Mouse (Mus musculus): Measurements from ENCODE around the gene Mab21l1.

Mab21l1 gene

DNA sequence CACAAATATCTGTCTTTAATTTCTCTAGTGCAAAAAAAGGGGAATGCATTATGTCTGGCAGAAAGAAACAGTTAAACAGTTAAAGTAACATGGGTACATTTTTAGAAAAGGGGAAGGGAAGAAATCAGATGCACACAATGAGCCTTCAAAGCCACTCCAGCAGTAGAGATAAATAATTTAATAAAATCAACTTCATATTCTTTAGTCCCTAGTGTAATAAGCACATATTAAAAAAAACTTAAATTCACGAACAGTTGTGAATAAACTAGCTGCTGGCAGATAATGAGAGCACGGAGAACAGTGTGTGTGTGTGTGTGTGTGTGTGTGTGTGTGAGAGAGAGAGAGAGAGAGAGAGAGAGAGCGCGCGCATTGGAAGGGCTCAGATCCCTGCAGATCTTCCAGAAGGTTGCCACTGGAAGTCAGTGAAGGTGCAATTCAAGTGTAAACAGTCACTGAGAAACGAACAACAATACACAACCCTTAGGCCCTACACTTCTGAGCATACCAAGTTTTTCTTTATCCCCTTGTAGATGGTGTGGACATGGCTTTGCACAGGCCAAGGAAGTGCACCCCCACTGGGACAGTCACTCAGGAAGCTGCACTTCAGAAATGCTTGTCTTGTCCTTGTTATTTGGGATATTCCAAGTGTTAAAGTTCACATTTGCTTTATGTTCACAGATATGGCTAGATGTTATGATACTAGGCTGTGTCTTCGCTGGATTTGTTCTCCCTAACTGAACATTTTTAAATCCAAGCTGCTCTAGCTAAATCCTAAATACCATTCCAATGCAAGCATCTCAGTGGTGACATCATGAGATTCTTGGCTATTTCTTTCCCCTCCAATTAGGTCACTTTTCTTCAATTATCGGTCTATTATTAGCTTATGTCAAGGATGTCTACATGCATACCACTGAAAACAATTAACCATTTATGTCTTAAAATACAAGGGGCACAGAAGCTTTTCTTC, 3.3 kb upstream of the Mab21l1 start:
- DNase-seq (ENCODE audit: low spot score in 2 of 2) = no peak

DNA sequence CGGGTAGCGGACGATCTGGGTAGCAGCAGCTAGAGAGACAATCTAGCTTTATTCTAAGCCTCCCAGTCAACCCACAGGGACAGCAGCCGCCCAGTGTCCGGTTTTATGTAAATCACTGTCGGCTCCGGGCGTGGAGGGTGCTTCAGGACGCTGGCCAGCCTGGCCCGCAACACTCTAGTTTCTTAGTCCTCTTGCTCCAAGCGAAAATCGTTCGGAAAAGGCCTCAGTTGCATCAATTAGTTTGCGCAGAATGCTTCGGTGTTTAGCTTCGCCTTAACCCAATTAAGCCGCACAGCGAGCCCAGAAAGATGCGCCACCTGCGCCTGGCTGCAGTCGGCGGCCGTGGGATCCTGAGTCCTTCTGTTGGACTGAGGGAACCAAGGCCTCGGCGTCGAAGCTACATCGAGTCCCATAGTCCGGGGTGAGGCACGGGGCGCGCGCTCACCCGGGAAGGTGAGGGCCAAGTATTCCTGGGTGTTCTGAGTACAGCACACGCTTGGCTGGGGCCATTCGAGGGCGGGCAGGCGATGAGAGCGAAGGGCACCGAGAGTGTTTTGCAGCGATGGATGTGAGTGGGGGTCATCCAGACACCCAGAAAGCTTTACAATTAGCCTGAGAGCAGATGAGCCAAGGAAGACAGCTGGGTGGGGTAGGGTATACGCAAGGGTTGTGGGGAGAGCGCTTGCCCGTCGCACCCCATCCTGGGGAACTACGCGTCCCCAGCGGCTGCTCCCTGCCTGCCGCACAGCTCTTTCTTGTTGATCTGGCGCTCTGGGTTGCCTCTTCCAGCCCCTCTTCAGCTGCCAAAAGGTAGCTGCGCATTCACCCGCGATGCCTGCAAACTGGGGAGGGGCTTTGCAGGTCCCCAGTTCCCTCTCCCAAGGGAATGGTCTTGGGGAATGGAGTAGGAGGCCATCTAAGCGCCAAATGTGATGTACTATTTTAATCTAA, 1.9 kb upstream of the Mab21l1 start:
- no peak for DNase-seq (ENCODE audit: low spot score in 2 of 2)

DNA sequence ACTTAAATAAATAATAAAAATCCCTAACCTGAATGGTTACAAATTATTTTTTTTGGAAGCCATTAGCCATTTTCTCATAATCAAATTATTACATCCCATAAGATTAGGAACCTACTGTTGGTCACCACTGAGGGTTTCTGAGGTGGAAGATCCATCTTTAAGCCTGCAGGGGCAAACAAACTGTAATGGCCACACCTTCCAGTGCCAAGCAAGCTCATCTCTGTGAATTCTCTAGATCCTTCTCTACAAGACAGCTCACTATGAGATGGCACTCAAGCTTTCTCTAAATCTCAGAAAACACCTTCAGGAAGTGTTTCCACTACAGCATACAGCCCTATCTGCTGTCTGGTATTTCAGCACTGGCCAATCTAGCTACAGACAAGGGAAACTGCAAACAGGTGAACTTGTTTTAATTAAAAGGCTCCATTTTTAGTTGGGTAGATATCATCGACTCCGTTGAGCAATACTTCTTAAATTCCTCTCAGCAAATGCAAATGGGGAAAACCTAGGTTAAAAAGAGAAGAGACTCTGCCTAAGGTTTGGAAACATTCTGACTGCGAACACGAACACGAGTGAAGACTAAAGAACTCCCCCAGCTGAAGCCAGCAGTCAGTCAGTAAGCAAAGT, 768 bp upstream of the Mab21l1 start:
- no peak for DNase-seq (ENCODE audit: low spot score in 2 of 2)

DNA sequence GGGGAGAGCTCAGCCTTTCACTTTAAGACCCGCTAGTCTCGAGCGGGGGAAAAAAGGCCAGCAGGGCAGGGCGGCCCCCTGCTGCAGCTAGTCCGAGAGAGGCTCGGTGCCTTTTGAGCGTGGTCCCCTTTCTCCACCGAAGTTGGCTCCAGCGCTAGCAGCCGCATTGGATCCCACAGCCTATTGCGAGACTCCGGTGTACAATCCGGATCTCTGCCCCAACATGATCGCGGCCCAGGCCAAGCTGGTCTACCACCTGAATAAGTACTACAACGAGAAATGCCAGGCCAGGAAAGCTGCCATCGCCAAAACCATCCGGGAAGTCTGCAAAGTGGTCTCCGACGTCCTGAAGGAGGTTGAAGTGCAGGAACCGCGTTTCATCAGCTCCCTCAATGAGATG, 461 bp downstream of the Mab21l1 start:
- DNase-seq (ENCODE audit: low spot score in 2 of 2) = no peak

DNA sequence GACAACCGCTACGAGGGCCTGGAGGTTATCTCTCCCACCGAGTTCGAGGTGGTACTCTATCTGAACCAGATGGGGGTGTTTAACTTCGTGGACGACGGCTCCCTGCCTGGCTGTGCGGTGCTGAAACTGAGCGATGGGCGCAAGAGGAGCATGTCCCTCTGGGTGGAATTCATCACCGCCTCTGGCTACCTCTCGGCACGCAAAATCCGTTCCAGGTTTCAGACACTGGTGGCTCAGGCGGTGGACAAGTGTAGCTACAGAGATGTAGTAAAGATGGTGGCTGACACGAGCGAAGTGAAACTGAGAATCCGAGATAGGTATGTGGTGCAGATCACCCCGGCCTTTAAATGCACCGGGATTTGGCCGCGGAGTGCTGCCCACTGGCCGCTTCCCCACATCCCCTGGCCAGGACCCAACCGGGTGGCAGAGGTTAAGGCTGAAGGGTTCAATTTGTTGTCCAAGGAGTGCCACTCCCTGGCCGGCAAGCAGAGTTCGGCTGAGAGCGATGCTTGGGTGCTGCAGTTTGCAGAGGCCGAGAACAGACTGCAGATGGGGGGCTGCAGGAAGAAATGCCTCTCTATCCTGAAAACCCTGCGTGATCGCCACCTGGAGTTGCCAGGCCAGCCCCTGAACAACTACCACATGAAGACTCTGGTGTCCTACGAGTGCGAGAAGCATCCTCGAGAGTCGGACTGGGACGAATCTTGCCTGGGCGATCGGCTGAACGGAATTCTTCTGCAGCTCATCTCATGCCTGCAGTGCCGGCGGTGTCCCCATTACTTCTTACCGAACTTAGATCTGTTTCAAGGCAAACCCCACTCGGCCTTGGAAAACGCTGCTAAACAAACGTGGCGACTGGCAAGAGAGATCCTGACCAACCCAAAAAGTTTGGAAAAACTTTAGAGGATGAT, 1.1 kb downstream of the Mab21l1 start:
- peak in 1 of 2 experiments; percentile 37 for DNase-seq (ENCODE audit: low spot score in 2 of 2)

DNA sequence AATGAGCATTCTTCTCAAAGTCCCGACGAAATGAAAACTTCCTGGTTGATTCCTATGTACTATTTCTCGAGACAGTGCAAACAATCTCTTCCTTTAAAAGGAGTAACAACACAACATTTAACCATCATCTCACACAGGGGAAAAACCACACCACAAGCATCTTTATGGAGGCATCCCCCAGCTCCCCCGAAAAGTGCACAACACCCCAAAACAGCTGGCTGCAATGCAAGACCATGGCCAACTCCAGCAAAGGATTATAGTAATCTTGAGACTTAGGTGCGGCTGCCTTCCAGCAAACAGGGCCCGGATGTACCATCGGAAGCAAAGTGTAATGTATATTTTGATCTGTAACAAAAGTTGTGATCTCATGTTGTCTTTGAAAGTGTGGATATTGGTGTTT, 1.8 kb downstream of the Mab21l1 start:
- no peak for DNase-seq (ENCODE audit: low spot score in 2 of 2)

DNA sequence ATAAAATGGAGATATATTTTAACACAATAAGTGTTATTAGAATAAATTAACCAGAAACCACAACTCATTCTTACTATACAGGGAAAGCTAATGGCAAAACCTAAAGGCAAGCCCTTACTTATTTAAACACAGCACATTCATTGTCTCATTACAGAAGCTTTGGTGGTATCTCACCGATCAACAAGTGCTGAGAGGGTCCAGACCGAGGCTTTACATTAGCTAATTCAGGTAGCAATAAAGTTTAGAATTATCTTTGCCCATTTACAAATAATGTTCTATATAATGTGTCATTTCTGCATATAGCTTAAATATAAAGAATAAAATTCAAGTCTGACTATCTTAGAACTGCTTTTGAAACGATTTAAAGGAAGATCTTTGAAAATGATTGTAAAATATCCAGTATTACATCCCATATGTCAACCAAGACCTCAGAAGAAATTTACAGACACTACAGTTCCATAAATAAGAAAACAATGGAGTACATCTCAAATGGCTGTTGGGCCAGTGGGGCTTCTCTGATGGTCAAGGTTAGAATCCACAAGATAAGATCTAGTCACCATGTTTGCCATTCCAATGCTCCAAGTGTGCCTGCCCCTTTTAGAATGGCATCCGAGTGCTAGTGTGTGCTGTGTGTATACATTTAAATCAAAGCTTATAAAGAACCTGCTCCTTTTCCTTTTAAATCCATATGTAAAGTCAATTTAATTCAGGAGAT, 3.1 kb downstream of the Mab21l1 start:
- DNase-seq (ENCODE audit: low spot score in 2 of 2) = no peak

DNA sequence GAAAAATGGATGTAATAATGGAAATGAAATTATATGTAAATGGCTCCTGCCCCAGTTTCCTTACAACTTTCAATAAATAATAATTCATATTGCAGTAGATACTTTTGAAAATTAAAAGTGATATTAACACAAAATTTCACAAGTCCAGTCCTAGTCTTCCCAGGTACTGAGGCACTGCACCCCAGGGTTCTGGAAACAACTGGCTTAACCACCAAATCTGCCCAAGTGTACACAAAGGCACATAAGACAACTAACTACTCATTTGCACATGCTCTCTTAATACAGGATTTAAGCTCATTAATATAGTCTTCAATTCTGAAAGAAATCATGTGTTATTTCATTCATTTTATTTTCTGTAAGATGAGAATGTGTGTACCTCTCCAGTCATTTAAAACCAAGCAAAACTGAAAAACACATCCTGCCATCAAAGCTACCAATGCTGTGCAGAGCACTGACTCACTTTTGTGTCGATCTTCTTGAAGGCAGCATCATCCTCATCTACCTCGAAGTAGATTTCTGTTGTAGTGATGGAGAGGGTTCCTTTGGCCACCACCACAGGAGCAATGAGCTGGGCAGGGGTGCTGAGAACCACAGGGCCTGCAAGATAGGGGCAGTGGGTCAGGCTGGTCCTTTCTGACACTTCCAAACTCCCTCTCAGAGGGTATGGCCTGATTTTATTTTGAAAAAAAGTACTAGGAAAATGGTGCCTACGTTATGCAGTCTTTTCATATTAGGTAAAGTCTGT, 3.8 kb downstream of the Mab21l1 start:
- no peak for DNase-seq (ENCODE audit: low spot score in 2 of 2)

DNA sequence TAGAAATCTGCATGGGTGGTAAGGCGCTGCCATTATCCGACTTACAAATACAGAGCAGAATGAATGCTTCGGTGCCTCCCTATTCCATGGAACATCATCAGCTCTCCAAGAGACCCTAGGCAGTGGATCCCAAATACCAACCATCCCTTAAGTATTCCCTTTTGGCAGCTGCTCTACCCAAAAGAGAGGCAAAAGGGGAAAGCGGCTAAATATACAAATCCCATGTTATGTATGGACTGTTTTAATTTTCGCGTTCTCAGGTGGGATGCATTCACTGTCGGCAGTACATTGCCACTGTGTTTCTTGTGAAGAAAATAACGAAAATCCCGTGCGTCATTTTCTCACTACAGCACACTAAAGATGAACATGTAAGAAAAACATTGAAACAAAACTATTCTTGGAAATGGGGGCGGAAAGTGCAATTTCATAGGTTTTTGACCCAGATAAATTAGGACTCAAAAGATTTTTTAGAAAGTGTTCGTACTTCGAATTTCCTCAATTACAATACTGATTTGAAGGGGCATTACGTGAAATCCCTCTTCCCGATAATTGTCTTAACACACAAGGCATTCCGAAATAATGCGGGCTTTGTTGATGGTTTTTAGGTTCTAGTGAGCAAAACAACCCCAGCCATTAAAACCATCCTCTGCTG, 4.7 kb downstream of the Mab21l1 start:
- DNase-seq (ENCODE audit: low spot score in 2 of 2) = no peak

DNA sequence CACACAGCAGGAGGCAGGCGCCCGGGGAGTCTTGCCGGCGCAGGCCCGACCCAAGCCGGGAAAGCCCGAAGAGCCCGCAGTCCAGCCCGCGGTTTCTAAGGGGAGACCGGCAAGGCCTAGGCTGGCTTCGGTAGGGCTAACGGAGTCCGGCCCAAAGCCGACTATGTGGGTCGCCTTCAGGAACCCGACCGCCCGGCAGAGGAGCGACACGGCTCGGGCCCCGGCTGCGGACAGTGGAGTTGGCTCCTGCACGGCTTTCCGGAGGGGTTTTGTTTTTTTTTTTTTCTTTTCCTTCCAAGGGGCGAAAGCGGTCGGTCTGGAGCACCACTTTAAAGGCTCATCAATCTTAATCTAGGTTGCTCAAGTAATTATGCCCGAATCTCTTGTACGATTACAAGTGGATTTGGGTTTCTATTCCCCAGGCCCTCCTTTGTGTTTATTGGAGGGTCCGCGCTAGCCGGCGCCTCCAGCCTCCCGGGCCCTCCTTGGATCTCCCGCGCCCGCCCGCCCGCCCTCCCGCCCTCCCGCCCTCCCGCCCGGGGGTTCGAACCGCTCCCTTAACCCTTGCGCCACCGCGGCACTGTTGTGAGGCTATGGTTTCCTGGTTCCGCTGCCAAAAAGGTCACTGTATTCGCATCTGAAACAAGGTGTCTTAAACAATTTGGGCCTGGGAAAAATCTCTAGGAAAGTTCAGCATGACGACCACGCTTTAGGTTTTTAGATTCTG, 5.3 kb downstream of the Mab21l1 start:
- DNase-seq (ENCODE audit: low spot score in 2 of 2) = peak in 1 of 2 experiments; percentile 41

DNA sequence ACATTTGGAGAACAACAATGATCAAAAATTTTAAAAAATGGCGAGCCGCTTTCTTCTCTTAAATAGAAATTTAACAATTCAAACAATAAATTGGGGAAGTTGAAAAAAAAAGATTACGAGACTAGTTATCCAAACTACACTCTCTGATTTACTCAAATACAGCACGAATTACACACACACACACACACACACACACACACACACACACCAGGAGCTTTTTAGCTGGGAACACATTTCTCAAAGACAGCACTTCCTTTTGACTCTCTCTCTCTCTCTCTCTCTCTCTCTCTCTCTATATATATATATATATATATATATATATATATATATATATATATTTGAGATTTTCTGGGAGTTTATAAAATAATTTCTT, 5.9 kb downstream of the Mab21l1 start:
- DNase-seq (ENCODE audit: low spot score in 2 of 2) = no peak

DNA sequence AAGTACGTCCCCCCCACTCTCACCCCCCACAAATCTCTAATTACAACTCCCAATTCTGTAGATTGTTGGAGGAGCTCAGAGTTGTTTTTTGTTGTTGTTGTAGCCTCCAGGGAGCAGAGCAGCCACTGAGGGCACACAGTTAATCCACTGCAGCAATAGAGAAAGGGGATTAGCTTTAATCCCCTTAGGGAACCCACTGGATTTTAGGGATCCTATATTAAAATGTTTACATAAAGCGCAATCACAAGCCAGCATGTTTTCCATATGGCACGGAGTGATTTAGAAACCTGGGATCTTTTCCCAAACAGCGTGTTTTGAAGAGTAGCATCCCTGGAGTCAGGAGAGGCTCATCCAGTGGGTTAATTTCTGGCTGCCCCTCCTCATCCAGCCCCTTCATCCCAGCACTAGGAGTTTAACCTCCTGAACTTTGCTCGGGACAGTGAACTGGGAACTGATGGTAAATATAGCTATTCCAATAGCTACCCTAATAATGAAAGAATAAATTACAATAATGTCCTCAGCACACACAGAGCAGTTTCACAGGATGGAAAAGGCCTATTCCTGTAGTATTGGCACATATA, 6.4 kb downstream of the Mab21l1 start:
- no peak for DNase-seq (ENCODE audit: low spot score in 2 of 2)

DNA sequence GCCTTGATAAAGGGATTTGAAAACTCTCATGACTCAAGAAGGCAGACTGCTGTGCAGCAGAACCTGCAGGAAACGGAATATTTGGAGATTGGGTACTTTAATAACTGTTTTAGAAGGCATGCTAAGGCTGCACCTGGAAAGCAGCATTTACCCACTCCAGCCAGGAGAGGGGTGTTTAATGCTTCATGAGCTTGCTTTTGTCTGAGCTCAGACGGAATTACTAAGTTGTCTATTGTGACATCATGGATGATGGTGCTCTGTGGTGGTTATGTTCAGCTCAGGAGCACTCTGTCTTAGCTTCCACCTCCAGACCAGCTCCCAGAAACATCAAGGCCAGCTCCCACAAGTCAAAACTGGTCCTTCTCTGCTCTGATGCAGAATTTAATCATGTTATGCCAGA, 7.5 kb downstream of the Mab21l1 start:
- no peak for DNase-seq (ENCODE audit: low spot score in 2 of 2)

DNA sequence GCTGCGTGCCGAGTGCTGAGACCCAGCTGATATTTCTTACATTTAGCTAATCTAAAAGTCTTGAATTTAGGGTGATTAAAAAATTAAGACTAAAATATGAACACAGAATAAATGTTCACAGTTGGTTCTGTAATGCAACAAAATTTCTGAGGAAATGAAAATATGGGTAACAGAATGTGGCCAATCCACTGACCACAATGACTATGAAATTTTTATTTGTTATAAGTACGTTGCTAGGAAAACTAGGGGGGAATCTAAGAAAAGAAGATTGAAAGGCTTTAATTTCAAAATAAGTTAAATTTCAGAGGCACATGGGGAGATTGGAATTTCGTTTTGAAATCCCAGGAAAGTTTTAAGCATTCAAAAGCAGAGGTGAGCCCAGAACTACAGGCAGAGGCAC, 8.3 kb downstream of the Mab21l1 start:
- no peak for DNase-seq (ENCODE audit: low spot score in 2 of 2)

DNA sequence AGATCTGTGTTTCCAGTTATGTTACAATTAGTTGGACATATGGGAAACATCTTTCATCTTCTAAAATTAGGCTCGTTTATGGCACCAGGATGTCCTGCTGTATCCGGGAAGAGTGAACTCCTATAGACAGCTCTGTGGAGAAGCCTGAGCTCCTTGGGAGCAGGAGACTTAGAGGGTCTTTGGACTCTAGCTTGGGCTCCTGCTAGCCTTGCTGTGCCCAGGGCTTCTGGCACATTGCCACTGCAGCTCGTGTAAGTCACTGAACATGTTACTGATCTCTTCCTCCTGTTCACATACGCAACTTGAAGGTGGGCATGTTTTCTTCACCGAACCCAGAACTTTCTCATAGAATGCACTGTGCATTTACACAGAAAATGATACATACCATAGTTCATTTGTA, 9.9 kb downstream of the Mab21l1 start:
- no peak for DNase-seq (ENCODE audit: low spot score in 2 of 2)

DNA sequence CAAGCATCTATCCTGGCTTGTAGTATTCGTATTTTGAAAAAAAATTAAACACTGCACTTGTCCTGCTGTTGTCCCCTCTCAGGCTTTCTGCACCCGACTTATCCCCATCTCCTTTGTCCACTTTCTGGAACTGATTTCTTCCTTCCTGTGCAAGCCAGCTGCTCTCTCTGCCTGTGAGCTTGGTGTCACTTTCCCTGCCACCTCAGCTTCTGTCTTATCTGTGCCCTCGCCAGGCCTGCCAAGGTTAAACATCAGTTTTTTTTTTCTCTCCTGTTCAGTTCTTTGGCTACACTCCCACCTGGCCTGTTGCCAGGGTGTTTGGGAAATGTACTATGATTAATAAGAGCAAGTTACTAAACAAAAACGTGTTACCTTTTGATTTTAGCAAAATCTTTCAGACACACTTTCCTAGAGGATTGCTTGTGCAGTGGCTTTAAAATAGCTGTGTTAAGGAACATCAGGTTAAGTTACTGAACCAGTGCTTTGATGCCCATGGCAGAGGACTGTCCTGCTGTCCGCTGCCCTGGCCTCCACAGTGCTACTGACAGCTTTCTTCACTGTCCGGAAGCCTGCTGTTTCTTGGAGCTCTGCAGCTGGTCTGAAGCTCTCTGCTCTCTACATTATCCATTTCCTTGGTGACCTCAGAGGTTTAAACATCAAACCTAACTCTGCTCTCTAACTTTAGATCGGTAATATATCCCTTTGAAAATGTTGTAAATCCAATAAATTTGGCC, 11.7 kb downstream of the Mab21l1 start:
- DNase-seq (ENCODE audit: low spot score in 2 of 2) = no peak

DNA sequence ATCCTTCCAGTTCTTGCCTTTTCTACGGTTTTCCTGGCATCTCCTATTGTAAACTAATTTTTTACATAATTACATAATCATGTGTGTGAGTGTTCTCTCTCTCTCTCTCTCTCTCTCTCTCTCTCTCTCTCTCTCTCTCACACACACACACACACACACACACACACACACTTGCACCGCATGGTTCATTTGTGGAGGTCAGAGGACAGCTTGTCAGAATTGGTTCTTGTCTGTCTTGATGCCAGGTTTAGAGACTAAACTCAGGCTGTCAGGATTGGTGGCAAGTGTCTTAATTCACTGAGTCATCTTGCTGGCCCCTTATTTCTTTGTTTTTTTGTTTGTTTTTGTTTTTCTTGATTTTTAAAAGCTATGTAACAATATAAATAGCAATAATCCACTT, 12.5 kb downstream of the Mab21l1 start:
- DNase-seq (ENCODE audit: low spot score in 2 of 2) = no peak

Data from urinary bladder, adult 18-20 months (tissue).